Mouse (Mus musculus) cortical plate, adult 2 months (tissue): ENCODE measurements around the gene Atp1a1.

Experiments used
- CTCF ChIP-seq: fragments of 200-500 bp; IDR thresholded peaks from 2 replicates; pipeline ENCODE4 v1.5.1; 2011; ENCODE audit warnings: mild to moderate bottlenecking, control low read depth, low read length; ENCODE audit not compliant: insufficient read depth; ENCODE audit errors: extremely low read depth
- POLR2A ChIP-seq: fragments of 200-500 bp; IDR thresholded peaks from 2 replicates; pipeline ENCODE4 v1.6.1; 2011; ENCODE audit warnings: mild to moderate bottlenecking, low read length, control low read depth; ENCODE audit not compliant: insufficient read depth; ENCODE audit errors: extremely low read depth

DNA sequence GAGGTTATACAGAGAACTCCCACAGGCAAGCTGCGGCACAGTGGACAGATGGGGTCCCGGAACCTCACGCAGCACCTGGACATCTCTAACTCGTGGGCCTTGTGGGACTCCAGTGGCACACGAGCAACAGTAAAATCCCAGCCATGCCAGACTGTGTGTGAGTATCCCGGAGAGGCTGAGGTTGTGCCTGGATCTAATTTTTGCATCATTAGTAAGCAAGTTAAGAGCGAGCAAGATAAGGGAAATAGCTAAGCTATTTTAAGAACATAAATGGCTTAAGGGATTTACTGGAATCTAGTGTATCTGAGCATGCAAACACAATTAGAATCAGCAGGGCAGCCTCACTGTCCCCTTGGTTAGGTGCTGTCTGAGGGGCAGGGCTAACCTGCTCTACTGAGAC lies 16.2 kb downstream of the Atp1a1 start:
- TF ChIP-seq CTCF (no peak), POLR2A (no peak)
